Mouse (Mus musculus) Patski (cell line): ENCODE measurements around the gene Aida. TPM values are rescaled to one million over a fixed set of nuclear protein-coding genes. Genes with fewer than 3 reads are reported as not detected.

Experiments
- ATAC-seq: fragments of 100-300 bp; one replicate; pipeline ENCODE4 v1.8.0; 2021
- CTCF ChIA-PET: fragments of 350-600 bp; sonication (Branson Sonifier 250); formaldehyde crosslinking; loops from one replicate; lab custom pipeline; 2022; ENCODE audit warnings: inconsistent platforms; lab: Charles Lee
- POLR2A ChIA-PET: fragments of 350-600 bp; sonication (Branson Sonifier 250); formaldehyde crosslinking; loops from one replicate; lab custom pipeline; 2022; ENCODE audit warnings: antibody characterized with exemption, inconsistent platforms; lab: Charles Lee
- DNase-seq: peaks from one replicate; pipeline ENCODE4 v3.0.0-alpha.2; 2011; ENCODE audit warnings: low read depth, low spot score
- H3K27me3 ChIP-seq: fragments of 371-371 bp; one replicate; pipeline ENCODE4 v1.5.1; 2021
- CTCF ChIP-seq: fragments of 100-300 bp; IDR thresholded peaks from one replicate; pipeline ENCODE4 v1.5.1; 2021
- in situ Hi-C: fragments of 300-500 bp; cut with MboI; formaldehyde crosslinking; loops from 3 replicates; pipeline ENCODE4 v1.11.1; 2018; ENCODE audit warnings: low pct_unique_long_range_greater_than_20kb, mixed read lengths
- polyA plus RNA-seq: library from polyadenylated mRNA; unstranded; gene quantifications from one replicate; pipeline ENCODE4 v1.2.3, GENCODE M21; 2021

Aida gene
- polyA plus RNA-seq, 1 experiment from 2014 or later, result 46.9 TPM

DNA sequence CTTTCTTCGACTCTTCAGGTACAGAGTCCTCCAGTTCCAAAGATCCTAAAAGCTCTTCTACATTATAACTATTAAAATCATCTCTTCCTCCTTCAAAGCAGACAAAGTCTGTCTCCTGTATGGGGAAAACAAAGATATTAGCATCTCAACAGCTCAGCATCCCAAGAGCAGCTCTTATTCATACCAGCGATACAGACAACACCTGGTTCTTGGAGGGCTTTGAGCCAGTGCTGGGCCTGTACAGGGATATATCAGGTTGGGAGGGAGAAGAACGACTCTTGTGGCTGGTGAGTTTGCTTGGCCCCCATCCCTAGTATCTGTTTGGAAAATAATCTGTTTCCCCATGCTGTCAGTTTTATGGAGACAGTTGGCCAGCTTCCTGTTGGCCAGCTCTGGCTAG, 62.5 kb downstream of the Aida start:
- ChIA-PET POLR2A (no interaction called here), CTCF (interaction anchor here (1.3 kb wide), 1 partner anchor 9 kb away, joined by 6 read pairs; no protein-coding TSS in a partner anchor)
- ATAC-seq (no peak), DNase-seq (no peak)
- in situ Hi-C loops, result no loop called here
- TF ChIP-seq CTCF, result no peak
- no peaks in the 10 kb centered on the region for H3K27me3 ChIP-seq

DNA sequence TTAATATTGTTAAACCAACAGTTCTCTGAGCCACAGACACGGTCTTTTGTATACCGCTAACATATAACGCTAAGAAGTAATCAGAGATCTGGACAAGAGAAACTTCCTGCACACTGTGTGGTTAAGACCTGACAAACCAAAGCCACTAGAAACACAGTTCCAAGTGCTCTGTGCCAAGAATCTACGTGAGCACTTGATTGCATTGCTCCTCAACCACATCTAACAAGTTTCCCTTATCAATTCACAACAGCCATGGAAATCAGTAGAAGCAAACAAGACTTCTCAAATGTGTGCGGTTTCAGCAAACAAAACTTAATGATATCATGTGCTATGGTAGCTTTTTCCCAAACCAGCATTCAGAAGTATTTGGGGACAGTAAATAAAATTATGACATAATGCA, 65.9 kb downstream of the Aida start:
- no peaks in the 10 kb centered on the region for H3K27me3 ChIP-seq
- TF ChIP-seq CTCF, result no peak
- DNase-seq (no peak), ATAC-seq (no peak)
- POLR2A ChIA-PET, result interaction anchor here (0.6 kb wide), 1 partner anchor 717 kb away, joined by 3 read pairs; no protein-coding TSS in a partner anchor
- CTCF ChIA-PET, result interaction anchor here (1.1 kb wide), 1 partner anchor 12 kb away, joined by 5 read pairs; no protein-coding TSS in a partner anchor
- in situ Hi-C loops, result no loop called here

- DNase-seq (no peak), ATAC-seq (no peak)
- ChIA-PET POLR2A (interaction anchor here (0.6 kb wide), 1 partner anchor 716 kb away, joined by 3 read pairs; no protein-coding TSS in a partner anchor), CTCF (interaction anchor here (1.1 kb wide), 1 partner anchor 13 kb away, joined by 5 read pairs; no protein-coding TSS in a partner anchor)
- H3K27me3 ChIP-seq, result no peaks in the 10 kb centered on the region
- in situ Hi-C loops, result no loop called here
- no peak for TF ChIP-seq CTCF
Measured at GRCm38 (mm10) chr1:183362729-183363576, 66.6 kb downstream of the Aida start.

GRCm38 (mm10) chr1:183363577-183363867, 67.1 kb downstream of the Aida start:
- ChIA-PET POLR2A (no interaction called here), CTCF (no interaction called here)
- in situ Hi-C loops, result no loop called here
- ATAC-seq (no peak), DNase-seq (no peak)
- no peaks in the 10 kb centered on the region for H3K27me3 ChIP-seq
- TF ChIP-seq CTCF, result no peak

DNA sequence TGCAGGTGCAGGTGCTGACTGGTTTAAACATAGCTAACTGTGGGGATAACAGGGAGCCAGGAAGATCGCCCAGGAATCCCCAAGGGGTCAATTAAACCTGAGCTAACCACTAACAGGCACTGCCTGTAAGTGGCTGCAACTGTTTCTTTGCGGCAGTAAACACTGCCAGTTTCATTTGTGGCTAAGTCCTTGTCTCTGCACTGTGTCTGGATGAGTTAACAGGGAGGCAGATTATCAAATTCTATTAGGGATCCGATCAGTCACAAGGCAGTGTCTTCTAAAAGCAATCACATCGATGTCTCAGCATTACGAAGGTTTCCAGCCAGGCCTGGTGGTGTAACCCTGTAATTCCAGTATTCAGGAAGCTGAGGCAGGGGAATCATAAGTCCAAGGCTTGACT, 70.0 kb downstream of the Aida start:
- no peaks in the 10 kb centered on the region for H3K27me3 ChIP-seq
- no peak for TF ChIP-seq CTCF
- CTCF ChIA-PET, result interaction anchor here (1.0 kb wide), 1 partner anchor 16 kb away, joined by 3 read pairs; no protein-coding TSS in a partner anchor
- in situ Hi-C loops, result no loop called here
- no peak for ATAC-seq
- DNase-seq, result no peak
- POLR2A ChIA-PET, result interaction anchor here (0.6 kb wide), 1 partner anchor 489 kb away, joined by 3 read pairs; no protein-coding TSS in a partner anchor

DNA sequence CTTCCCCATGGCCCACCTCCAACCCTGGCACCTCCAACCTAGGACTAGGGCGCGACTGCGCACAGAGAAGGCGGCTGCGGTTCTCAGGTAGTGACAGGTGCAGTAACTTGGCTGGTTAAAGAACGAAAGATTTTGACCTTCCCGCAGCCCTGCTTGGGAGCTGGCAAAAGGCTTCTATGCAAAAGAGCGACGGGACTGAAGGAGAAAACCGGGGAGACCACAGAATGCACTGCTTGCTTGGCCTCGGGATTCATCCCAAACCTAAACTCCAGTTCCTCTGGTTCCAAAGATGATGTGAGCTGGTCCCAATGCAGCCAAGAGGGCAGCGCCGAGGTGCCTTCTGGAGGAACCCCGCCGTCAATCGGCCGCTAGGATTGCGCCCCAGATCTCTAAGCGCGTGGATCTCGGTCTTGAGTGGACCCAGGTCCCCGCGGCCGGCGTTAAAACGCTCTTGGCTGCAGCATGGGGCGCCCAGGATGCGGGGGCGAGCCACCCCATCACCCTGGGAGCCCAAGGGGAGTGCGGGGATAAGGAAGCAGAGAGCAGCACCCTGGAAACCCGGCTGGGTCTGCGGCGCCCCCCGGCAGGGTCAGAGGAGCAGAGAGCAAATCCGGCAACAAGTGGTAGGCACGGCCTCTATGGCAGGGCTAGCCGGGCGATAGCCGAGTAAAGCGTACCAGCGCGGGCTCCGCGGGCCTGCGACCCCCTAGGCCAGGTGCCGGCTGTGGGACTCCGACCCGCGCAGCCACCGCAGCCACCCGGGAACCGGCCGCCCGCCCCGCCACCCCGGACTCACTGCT, 72.4 kb downstream of the Aida start:
- TF ChIP-seq CTCF, result no peak
- no peak for DNase-seq
- in situ Hi-C loops, result no loop called here
- no peaks in the 10 kb centered on the region for H3K27me3 ChIP-seq
- peak; percentile 48 for ATAC-seq
- POLR2A ChIA-PET, result interaction anchor here (0.6 to 0.7 kb wide), 2 partner anchors 546 to 1521 kb away, joined by 3 to 5 read pairs; no protein-coding TSS in a partner anchor
- CTCF ChIA-PET, result interaction anchor here (1.0 kb wide), 1 partner anchor 53 kb away, joined by 3 read pairs; no protein-coding TSS in a partner anchor

- TF ChIP-seq CTCF, result no peak
- in situ Hi-C loops, result no loop called here
- POLR2A ChIA-PET, result interaction anchor here (0.6 kb wide), 1 partner anchor 1522 kb away, joined by 3 read pairs; no protein-coding TSS in a partner anchor
- H3K27me3 ChIP-seq, result no peaks in the 10 kb centered on the region
- peak; percentile 58 for DNase-seq
- CTCF ChIA-PET, result interaction anchor here (1.0 kb wide), 1 partner anchor 52 kb away, joined by 3 read pairs; no protein-coding TSS in a partner anchor
- ATAC-seq, result peak; percentile 96
Measured at GRCm38 (mm10) chr1:183369427-183370014, 73.1 kb downstream of the Aida start, which contains the start of gene Mia3. Mia3 (minus strand) TSS chr1:183369553.

DNA sequence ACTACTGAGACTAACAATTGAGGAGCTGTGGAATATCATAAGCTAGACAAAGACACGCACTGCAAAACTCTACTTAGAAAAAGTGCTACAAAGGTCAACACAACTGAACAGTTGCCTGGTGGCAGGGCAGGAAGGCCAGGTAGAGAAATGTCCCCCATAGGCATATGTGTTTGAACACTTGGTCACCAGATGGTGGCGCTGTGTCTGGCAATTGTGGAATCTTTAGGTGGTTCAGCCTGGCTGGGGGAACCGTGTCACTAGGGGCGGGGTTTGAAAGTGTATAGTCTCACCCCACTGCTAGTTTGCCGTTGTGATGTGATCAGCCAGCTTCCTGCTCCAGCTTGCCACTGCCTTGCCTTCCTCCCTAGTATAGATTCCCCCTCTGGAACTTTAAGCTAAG, 78.3 kb downstream of the Aida start:
- H3K27me3 ChIP-seq, result no peaks in the 10 kb centered on the region
- POLR2A ChIA-PET, result no interaction called here
- ATAC-seq (no peak), DNase-seq (no peak)
- TF ChIP-seq CTCF, result no peak
- CTCF ChIA-PET, result interaction anchor here (1.3 kb wide), 1 partner anchor 11 kb away, joined by 3 read pairs; no protein-coding TSS in a partner anchor
- in situ Hi-C loops, result no loop called here

Other genes with a start within 250 kb of the Aida start
- 18.1 TPM for gene Disp1, start 75.1 kb upstream of the Aida start, polyA plus RNA-seq
- gene Brox, start 679 bp downstream of the Aida start, polyA plus RNA-seq, result 58.9 TPM
- gene Mia3, start 73.0 kb downstream of the Aida start, polyA plus RNA-seq, result 192 TPM
- 46.9 TPM for gene Taf1a, start 92.4 kb downstream of the Aida start, polyA plus RNA-seq
- 4.3 TPM for gene Hhipl2, start 121.6 kb downstream of the Aida start, polyA plus RNA-seq